Mouse (Mus musculus): ENCODE measurements around the gene Abcd4. TPM values are rescaled to one million over a fixed set of nuclear protein-coding genes. Genes with fewer than 3 reads are reported as not detected.
A peak's percentile ranks its signal among the peaks of the same experiment; 100 is the strongest.

The Abcd4 gene
- polyA plus RNA-seq (2012; rRNA removed), result 57.7 and 63.3 TPM in 2 replicates

DNA sequence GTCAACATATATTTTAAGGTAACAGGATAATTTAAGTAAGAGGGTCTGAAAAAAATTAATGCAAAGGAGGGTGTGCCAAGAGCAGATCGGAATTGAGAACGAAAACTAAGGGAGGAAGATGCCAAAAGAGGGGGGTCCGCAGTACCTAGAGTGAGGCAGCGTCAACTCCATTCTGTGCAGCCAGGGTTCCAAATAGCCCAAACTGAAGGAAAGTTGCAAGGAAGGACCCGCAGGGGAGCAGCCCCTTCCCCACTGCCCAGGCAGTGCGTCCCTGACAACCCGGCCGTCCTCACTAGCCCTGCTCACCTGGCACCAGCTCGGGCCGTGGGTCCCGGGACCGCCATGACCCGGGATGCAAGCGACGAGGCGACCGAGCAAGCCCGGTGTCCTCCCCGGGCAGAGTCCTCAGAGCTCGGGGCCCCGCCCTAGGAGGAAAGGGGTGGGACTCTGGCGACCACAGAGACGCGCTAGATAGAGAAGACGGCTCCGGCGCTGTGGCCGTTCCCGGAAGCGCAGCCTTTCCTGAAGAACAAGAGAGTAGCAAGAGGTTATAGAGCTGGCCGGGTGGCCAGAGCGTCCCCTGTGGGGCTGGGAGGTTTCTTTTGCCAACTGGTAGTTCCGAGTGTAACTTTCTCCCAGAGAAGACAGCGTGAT is at the start of gene Abcd4:
Abcd4 (minus strand) TSS at position 437 of the 654 bp plus-strand sequence.
- no peaks in the 10 kb centered on the region for H3K36me3 ChIP-seq (ENCODE audit: control insufficient read depth, insufficient read depth, low read length)
- DNase-seq, result peak; percentile 98
- under 1% methylated on average over 34 of the region's 34 CpGs for WGBS
- no peaks in the 10 kb centered on the region for H3K27me3 ChIP-seq (replicated peaks; ENCODE audit: control insufficient read depth, insufficient read depth, low read length)
- TF ChIP-seq CTCF (conservative IDR thresholded peaks at IDR 0.05; ENCODE audit: insufficient read depth, insufficient read length, low read depth, low read length) (peak; percentile 52; the same call in 1 of the 2 replicates), POLR2A (IDR thresholded peaks at IDR 0.05; ENCODE audit: low read depth, low read length) (peak; percentile 72)
- peak within 1 kb of the TSS; percentile 95 for H3K4me3 ChIP-seq (ENCODE audit: insufficient read depth, low read depth, low read length)
- 0 out of 2 replicates have a peak, but pooled peaks cover 2% of the 10 kb centered on the region for H3K4me1 ChIP-seq (ENCODE audit: control insufficient read depth, insufficient read depth, low read length)
- H3K27ac ChIP-seq (ENCODE audit: insufficient read depth, low read depth, low read length), result peak within 1 kb of the TSS; percentile 81

DNA sequence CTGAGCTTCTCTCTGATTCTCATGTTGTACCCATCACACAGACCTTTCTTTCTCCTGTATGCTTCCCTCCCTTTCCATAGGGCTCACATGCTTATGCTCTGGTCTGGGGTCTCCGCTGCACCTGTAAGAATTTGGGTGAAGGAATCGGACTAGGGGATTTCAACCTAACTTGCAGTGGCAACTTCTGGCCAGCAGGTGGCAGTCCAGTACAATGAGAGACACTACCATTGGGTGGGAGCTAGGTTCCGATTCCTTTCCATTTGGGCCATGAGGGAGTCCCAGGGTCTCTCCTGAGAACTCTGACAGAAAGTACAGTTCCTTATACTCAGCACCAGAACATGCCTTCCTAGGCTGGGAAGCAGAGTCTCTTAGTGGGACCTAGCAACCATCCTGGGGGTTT is 36.7 kb upstream of the Abcd4 start:
- H3K4me1 ChIP-seq (ENCODE audit: control insufficient read depth, insufficient read depth, low read length), result no peaks in the 10 kb centered on the region
- H3K36me3 ChIP-seq (ENCODE audit: control insufficient read depth, insufficient read depth, low read length), result no peaks in the 10 kb centered on the region
- TF ChIP-seq CTCF (conservative IDR thresholded peaks at IDR 0.05; ENCODE audit: insufficient read depth, insufficient read length, low read depth, low read length), result peak; percentile 93
- no peak for TF ChIP-seq POLR2A (IDR thresholded peaks at IDR 0.05; ENCODE audit: low read depth, low read length)
- H3K27me3 ChIP-seq (replicated peaks; ENCODE audit: control insufficient read depth, insufficient read depth, low read length), result no peaks in the 10 kb centered on the region
- DNase-seq, result peak; percentile 41
- H3K4me3 ChIP-seq (ENCODE audit: insufficient read depth, low read depth, low read length), result no peak overlapping the region
- 16% methylated on average over 3 of the region's 3 CpGs for WGBS
- no peak overlapping the region for H3K27ac ChIP-seq (ENCODE audit: insufficient read depth, low read depth, low read length)

DNA sequence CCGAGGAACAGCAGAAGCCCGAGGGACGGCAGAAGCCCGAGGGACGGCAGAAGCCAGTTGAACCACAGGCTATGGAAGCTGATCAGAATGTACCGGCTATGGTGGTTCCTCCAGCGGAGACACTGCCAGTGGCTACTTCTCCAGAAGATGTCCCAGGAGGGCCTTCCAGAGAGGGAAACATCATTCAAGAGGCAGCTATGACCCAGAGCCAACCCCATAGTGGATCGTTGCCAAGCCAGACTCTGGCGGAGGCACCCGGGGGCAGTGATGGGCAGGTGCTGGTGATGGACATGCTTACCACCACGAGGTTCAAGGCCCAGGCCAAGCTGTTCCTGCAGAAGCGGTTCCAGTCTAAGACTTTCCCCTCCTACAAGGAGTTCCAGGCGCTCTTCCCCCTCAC is 33.0 kb upstream of the Abcd4 start:
- Histone ChIP-seq H3K4me3 (ENCODE audit: insufficient read depth, low read depth, low read length) (no peak overlapping the region), H3K27me3 (replicated peaks; ENCODE audit: control insufficient read depth, insufficient read depth, low read length) (no peaks in the 10 kb centered on the region), H3K36me3 (ENCODE audit: control insufficient read depth, insufficient read depth, low read length) (no peaks in the 10 kb centered on the region), H3K4me1 (ENCODE audit: control insufficient read depth, insufficient read depth, low read length) (no peaks in the 10 kb centered on the region), H3K27ac (ENCODE audit: insufficient read depth, low read depth, low read length) (no peak overlapping the region)
- WGBS, result 77% methylated on average over 13 of the region's 13 CpGs
- DNase-seq, result no peak
- TF ChIP-seq POLR2A (IDR thresholded peaks at IDR 0.05; ENCODE audit: low read depth, low read length), result no peak
- TF ChIP-seq CTCF (conservative IDR thresholded peaks at IDR 0.05; ENCODE audit: insufficient read depth, insufficient read length, low read depth, low read length), result no peak

- H3K27ac ChIP-seq (ENCODE audit: insufficient read depth, low read depth, low read length), result no peak within 1 kb of the TSS
- no peak within 1 kb of the TSS for H3K4me3 ChIP-seq (ENCODE audit: insufficient read depth, low read depth, low read length)
- H3K36me3 ChIP-seq (ENCODE audit: control insufficient read depth, insufficient read depth, low read length), result no peaks in the 10 kb centered on the region
- TF ChIP-seq POLR2A (IDR thresholded peaks at IDR 0.05; ENCODE audit: low read depth, low read length) (no peak), CTCF (conservative IDR thresholded peaks at IDR 0.05; ENCODE audit: insufficient read depth, insufficient read length, low read depth, low read length) (no peak)
- 13% methylated on average over 9 of the region's 9 CpGs for WGBS
- H3K4me1 ChIP-seq (ENCODE audit: control insufficient read depth, insufficient read depth, low read length), result no peaks in the 10 kb centered on the region
- no peaks in the 10 kb centered on the region; the same call in 1 of the 2 replicates for H3K27me3 ChIP-seq (replicated peaks; ENCODE audit: control insufficient read depth, insufficient read depth, low read length)
- no peak for DNase-seq
Measured at GRCm38 (mm10) chr12:84640654-84641053, 23.4 kb upstream of the Abcd4 start, which contains the start of gene Vrtn. Vrtn (plus strand) TSS chr12:84641019.

DNA sequence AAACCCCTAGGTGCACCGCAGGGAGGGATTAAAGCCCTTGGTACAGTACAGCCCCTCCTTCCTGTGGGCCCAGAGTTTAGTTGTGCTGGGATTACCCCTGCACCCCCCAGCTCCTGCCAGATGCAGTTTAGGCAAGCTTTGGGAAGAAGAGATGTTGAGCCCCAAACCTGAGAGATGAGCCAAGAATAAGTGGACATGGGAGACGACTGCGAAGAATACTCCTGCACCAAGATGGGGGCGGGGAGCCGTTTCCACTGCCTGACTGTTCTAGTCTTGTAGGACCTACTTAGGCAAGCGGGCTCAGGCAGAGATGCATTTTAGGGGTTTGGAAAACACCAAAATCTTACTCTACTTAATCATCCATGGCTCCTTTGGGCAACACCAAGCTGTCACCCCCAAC is 23.0 kb upstream of the Abcd4 start:
- Histone ChIP-seq H3K27ac (ENCODE audit: insufficient read depth, low read depth, low read length) (no peak overlapping the region), H3K36me3 (ENCODE audit: control insufficient read depth, insufficient read depth, low read length) (no peaks in the 10 kb centered on the region), H3K27me3 (replicated peaks; ENCODE audit: control insufficient read depth, insufficient read depth, low read length) (no peaks in the 10 kb centered on the region; the same call in 1 of the 2 replicates), H3K4me3 (ENCODE audit: insufficient read depth, low read depth, low read length) (no peak overlapping the region), H3K4me1 (ENCODE audit: control insufficient read depth, insufficient read depth, low read length) (no peaks in the 10 kb centered on the region)
- no peak for TF ChIP-seq POLR2A (IDR thresholded peaks at IDR 0.05; ENCODE audit: low read depth, low read length)
- TF ChIP-seq CTCF (conservative IDR thresholded peaks at IDR 0.05; ENCODE audit: insufficient read depth, insufficient read length, low read depth, low read length), result no peak
- 14% methylated on average over 6 of the region's 6 CpGs for WGBS
- DNase-seq, result no peak

GRCm38 (mm10) chr12:84631867-84632266 is 14.7 kb upstream of the Abcd4 start:
- WGBS, result 77% methylated on average over 3 of the region's 3 CpGs

DNA sequence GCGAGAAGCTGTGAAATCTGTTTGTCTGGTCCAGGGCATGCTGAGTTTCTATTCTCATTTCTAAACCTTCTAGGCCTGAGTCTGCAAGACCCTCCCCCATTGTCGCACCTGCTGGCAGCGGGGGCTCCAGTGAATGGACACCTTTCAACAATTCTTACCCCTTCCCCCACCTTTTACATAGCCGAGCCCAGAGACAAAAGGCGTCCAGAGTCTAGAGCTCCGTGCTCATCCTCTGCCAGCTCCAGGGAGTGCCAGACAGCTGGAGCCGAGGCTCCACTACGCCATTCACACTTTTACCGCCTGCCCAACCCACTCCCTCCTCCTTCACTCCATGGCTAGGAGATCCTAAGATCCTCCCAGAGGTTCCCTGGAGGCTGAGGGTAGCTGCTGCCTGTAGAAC is 7.9 kb upstream of the Abcd4 start:
- Histone ChIP-seq H3K36me3 (ENCODE audit: control insufficient read depth, insufficient read depth, low read length) (no peaks in the 10 kb centered on the region), H3K27ac (ENCODE audit: insufficient read depth, low read depth, low read length) (no peak overlapping the region), H3K4me1 (ENCODE audit: control insufficient read depth, insufficient read depth, low read length) (no peaks in the 10 kb centered on the region), H3K27me3 (replicated peaks; ENCODE audit: control insufficient read depth, insufficient read depth, low read length) (no peaks in the 10 kb centered on the region), H3K4me3 (ENCODE audit: insufficient read depth, low read depth, low read length) (no peak overlapping the region)
- 8% methylated on average over 9 of the region's 9 CpGs for WGBS
- no peak for TF ChIP-seq POLR2A (IDR thresholded peaks at IDR 0.05; ENCODE audit: low read depth, low read length)
- no peak for TF ChIP-seq CTCF (conservative IDR thresholded peaks at IDR 0.05; ENCODE audit: insufficient read depth, insufficient read length, low read depth, low read length)
- no peak for DNase-seq

More at GRCm38 (mm10) chr12:84631867-84632266, 14.7 kb upstream of the Abcd4 start:
- no peaks in the 10 kb centered on the region for H3K4me1 ChIP-seq (ENCODE audit: control insufficient read depth, insufficient read depth, low read length)
- no peaks in the 10 kb centered on the region for H3K36me3 ChIP-seq (ENCODE audit: control insufficient read depth, insufficient read depth, low read length)
- TF ChIP-seq POLR2A (IDR thresholded peaks at IDR 0.05; ENCODE audit: low read depth, low read length) (no peak), CTCF (conservative IDR thresholded peaks at IDR 0.05; ENCODE audit: insufficient read depth, insufficient read length, low read depth, low read length) (no peak)
- no peak for DNase-seq
- no peaks in the 10 kb centered on the region; the same call in 1 of the 2 replicates for H3K27me3 ChIP-seq (replicated peaks; ENCODE audit: control insufficient read depth, insufficient read depth, low read length)
- no peak overlapping the region for H3K4me3 ChIP-seq (ENCODE audit: insufficient read depth, low read depth, low read length)
- no peak overlapping the region for H3K27ac ChIP-seq (ENCODE audit: insufficient read depth, low read depth, low read length)

All from kidney, adult 2 months (tissue).